Mouse (Mus musculus) forebrain, embryonic 15.5 days (tissue): Measurements from ENCODE around the gene Ssty2. TPM values are rescaled to one million over a fixed set of nuclear protein-coding genes. Genes with fewer than 3 reads are reported as not detected.
"Not testable (repeated sequence)": the region's sequence is repeated elsewhere in the genome, so short reads cannot be mapped to it uniquely, and the experiment has no call there.

Experiments
- ATAC-seq: fragments of 200-750 bp; cut with Nextera tagmentation; replicated peaks from 2 replicates; pipeline ENCODE4 v1.8.0; 2017; ENCODE audit warnings: mild to moderate bottlenecking, moderate TSS enrichment, moderate library complexity
- H3K27ac ChIP-seq: fragments of 300-500 bp; sonication (generic); replicated peaks from 2 replicates; pipeline ENCODE4 v1.5.1; 2015; ENCODE audit warnings: mild to moderate bottlenecking, inconsistent platforms
- H3K27me3 ChIP-seq: fragments of 300-500 bp; sonication (generic); 2 replicates; pipeline ENCODE4 v1.6.1; 2015; ENCODE audit warnings: inconsistent platforms
- H3K36me3 ChIP-seq: fragments of 300-500 bp; sonication (generic); 2 replicates; pipeline ENCODE4 v1.6.1; 2015; ENCODE audit warnings: mild to moderate bottlenecking, inconsistent platforms
- H3K4me1 ChIP-seq: fragments of 300-500 bp; sonication (generic); 2 replicates; pipeline ENCODE4 v1.6.1; 2015; ENCODE audit warnings: inconsistent platforms
- H3K4me2 ChIP-seq: fragments of 300-500 bp; sonication (generic); replicated peaks from 2 replicates; pipeline ENCODE4 v1.6.1; 2015; ENCODE audit warnings: mild to moderate bottlenecking, inconsistent platforms
- H3K4me3 ChIP-seq: fragments of 300-500 bp; sonication (generic); 2 replicates; pipeline ENCODE4 v1.5.1; 2015; ENCODE audit warnings: mild to moderate bottlenecking, inconsistent platforms
- H3K9ac ChIP-seq: fragments of 300-500 bp; sonication (generic); replicated peaks from 2 replicates; pipeline ENCODE4 v1.6.1; 2015; ENCODE audit warnings: mild to moderate bottlenecking, inconsistent platforms
- H3K9me3 ChIP-seq: fragments of 300-500 bp; sonication (generic); 2 replicates; pipeline ENCODE4 v1.6.1; 2016; ENCODE audit warnings: inconsistent platforms
- WGBS: fragments of 180-500 bp; shearing (Covaris S2); methylation state at CpG from one replicate; pipeline ENCODE4 v1.1.7; 2015; ENCODE audit warnings: mixed read lengths; 5-methylcytosine and 5-hydroxymethylcytosine counted together
- polyA plus RNA-seq: library from polyadenylated mRNA; unstranded; fragments of >200 nt; fragmentation: Nextera tagmentation; extraction: Ambion mirVana; gene quantifications from 2 replicates; pipeline ENCODE4 v1.2.1, GENCODE M21; 2015

Gene Ssty2
- polyA plus RNA-seq: not detected in 2 replicates

GRCm38 (mm10) chrY:67047972-67048371 lies at the start of gene Ssty2:
Ssty2 (minus strand) TSS chrY:67048072.
- H3K4me1 ChIP-seq, H3K4me3 ChIP-seq, H3K36me3 ChIP-seq, ATAC-seq, H3K4me2 ChIP-seq, H3K9ac ChIP-seq, H3K9me3 ChIP-seq, H3K27me3 ChIP-seq, H3K27ac ChIP-seq: not testable (repeated sequence)
- WGBS: no CpG with 5 or more reads among the region's 4 CpGs
